Mouse (Mus musculus) limb, embryonic 14.5 days (tissue): Measurements from ENCODE around the gene Tmem151b. TPM values are rescaled to one million over a fixed set of nuclear protein-coding genes. Genes with fewer than 3 reads are reported as not detected.

Source experiments
- ATAC-seq: fragments of 200-750 bp; cut with Nextera tagmentation; 2 replicates; pipeline ENCODE4 v1.8.0; 2017; ENCODE audit warnings: low read depth, moderate number of reproducible peaks, moderate TSS enrichment; ENCODE audit not compliant: low FRiP score
- DNase-seq: peaks from one replicate; pipeline ENCODE4 v3.0.0-alpha.2; 2015; ENCODE audit warnings: low spot score
- H3K27ac ChIP-seq: fragments of 300-500 bp; sonication (generic); replicated peaks from 2 replicates; pipeline ENCODE4 v1.5.1; 2014; ENCODE audit warnings: low read depth, mild to moderate bottlenecking, low read length, moderate library complexity, mixed read lengths
- H3K27me3 ChIP-seq: fragments of 300-500 bp; sonication (generic); 2 replicates; pipeline ENCODE4 v1.6.1; 2014; ENCODE audit warnings: low read length, mixed read lengths; ENCODE audit not compliant: control insufficient read depth, insufficient read depth
- H3K36me3 ChIP-seq: fragments of 300-500 bp; sonication (generic); 2 replicates; pipeline ENCODE4 v1.6.1; 2014; ENCODE audit warnings: mild to moderate bottlenecking, low read length, moderate library complexity, mixed read lengths; ENCODE audit not compliant: control insufficient read depth, insufficient read depth
- H3K4me1 ChIP-seq: fragments of 300-500 bp; sonication (generic); 2 replicates; pipeline ENCODE4 v1.6.1; 2014; ENCODE audit warnings: antibody characterized with exemption, low read length, mixed read lengths; ENCODE audit not compliant: control insufficient read depth, insufficient read depth
- H3K4me2 ChIP-seq: fragments of 300-500 bp; sonication (generic); replicated peaks from 2 replicates; pipeline ENCODE4 v1.6.1; 2014; ENCODE audit warnings: low read depth, mild to moderate bottlenecking, low read length, moderate library complexity; ENCODE audit not compliant: severe bottlenecking
- H3K4me3 ChIP-seq: fragments of 300-500 bp; sonication (generic); replicated peaks from 2 replicates; pipeline ENCODE4 v1.5.1; 2014; ENCODE audit warnings: low read length
- H3K9ac ChIP-seq: fragments of 300-500 bp; sonication (generic); 2 replicates; pipeline ENCODE4 v1.6.1; 2014; ENCODE audit warnings: mild to moderate bottlenecking, low read depth, low read length, moderate library complexity; ENCODE audit not compliant: severe bottlenecking
- H3K9me3 ChIP-seq: fragments of 300-500 bp; sonication (generic); 2 replicates; pipeline ENCODE4 v1.6.1; 2016; ENCODE audit warnings: low read length; ENCODE audit not compliant: control insufficient read depth
- POLR2A ChIP-seq: fragments of 200-500 bp; IDR thresholded peaks from 2 replicates; pipeline ENCODE4 v1.8.0; 2012; ENCODE audit warnings: inconsistent platforms, mild to moderate bottlenecking, moderate library complexity, borderline replicate concordance; ENCODE audit not compliant: insufficient read depth, insufficient read length; ENCODE audit errors: extremely low read depth
- WGBS: fragments of 180-500 bp; shearing (Covaris S2); extraction: QIAGEN DNeasy Blood & Tissue Kit; methylation state at CpG from one replicate; pipeline ENCODE4 v1.1.7; 2014; 5-methylcytosine and 5-hydroxymethylcytosine counted together
- polyA plus RNA-seq, 2 experiments: library from polyadenylated mRNA; depleted of rRNA in 1 of 2; stranded (reverse) in 1 of 2; unstranded in 1 of 2; fragments of >200 nt; fragmentation: Nextera tagmentation in 1 of 2; extraction: Ambion mirVana in 1 of 2; gene quantifications; 2 replicates each; pipeline versions ENCODE4 v1.2.1 to v1.2.3; 2012 to 2014

Tmem151b gene
- polyA plus RNA-seq, 2 experiments = 2.9 to 6.1 TPM

DNA sequence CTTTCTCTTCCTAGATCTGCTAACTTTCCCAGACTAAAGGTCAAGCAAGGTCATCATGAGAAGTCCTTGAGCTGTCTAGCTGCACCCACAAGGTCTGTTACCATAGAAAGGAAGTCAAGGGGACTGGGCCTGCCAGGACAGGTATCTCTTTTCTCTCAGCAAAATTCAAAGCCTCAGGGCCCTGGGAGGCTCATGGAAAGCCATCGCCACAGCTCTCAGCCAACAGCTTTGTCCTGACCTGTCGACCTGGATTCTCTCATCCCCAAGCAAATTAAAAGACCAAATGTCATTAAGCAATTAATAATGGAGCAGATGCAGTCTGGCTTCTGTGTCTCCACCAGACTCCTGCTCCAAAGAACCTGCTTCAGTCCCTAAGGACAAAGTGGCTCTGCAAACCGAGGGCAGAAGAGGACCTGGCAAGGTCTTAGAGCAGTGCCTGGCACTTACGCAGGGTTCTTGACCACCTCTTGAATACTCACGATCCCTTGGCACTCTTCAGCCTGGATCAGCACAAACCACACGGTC lies 43.5 kb downstream of the Tmem151b start:
- H3K9ac ChIP-seq = 0 out of 2 replicates have a peak overlapping the region, but pooled peaks have one; percentile 74
- peaks cover 8% of the 10 kb centered on the region; the same call in 1 of the 2 replicates for H3K4me1 ChIP-seq
- H3K36me3 ChIP-seq = peaks cover 22% of the 10 kb centered on the region
- no peak overlapping the region; the same call in 1 of the 2 replicates for H3K4me3 ChIP-seq
- no peak overlapping the region for H3K4me2 ChIP-seq
- no peaks in the 10 kb centered on the region for H3K27me3 ChIP-seq
- no peak for TF ChIP-seq POLR2A
- no peak overlapping the region for H3K27ac ChIP-seq
- WGBS = 59% methylated on average over 6 of the region's 6 CpGs
- ATAC-seq (no peak), DNase-seq (no peak)
- no peaks in the 10 kb centered on the region for H3K9me3 ChIP-seq

DNA sequence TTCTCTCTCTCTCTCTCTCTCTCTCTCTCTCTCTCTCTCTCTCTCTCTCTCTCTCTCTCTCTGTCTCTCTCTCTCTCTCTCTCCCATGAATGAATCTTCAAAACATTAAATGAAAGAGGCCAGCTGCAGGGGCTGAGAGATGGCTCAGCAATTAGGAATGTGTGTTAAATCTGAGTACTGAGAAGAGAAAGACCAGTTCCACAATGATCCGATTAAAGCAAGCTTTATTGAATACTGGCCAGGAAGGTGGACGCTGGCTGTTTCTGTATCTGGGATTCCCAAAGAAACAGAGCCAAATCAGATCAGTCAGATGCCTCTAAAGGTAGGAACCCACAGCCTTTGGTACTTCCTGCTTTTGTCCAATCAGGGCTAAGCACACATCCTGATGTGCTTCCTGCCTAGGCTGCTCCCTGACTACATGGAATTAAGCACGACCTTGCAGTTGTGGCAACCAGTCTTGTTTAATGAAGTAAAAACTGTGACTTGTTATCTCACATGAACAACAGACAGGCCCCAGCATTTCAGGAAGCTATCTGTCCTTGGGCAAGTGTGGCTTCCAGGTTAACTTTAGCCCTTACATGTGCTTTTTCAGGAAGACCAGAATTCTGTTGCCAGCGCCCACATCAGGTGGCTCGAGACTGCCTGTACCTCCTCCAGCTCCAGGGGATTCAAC lies 46.0 kb downstream of the Tmem151b start:
- no peak for TF ChIP-seq POLR2A
- 57% methylated on average over 5 of the region's 5 CpGs for WGBS
- no peak for ATAC-seq
- DNase-seq = no peak
- Histone ChIP-seq H3K36me3 (peaks cover 2% of the 10 kb centered on the region), H3K27me3 (no peaks in the 10 kb centered on the region), H3K9ac (no peak overlapping the region), H3K4me1 (peaks cover 8% of the 10 kb centered on the region; the same call in 1 of the 2 replicates), H3K4me2 (no peak overlapping the region), H3K4me3 (no peak overlapping the region), H3K27ac (no peak overlapping the region), H3K9me3 (no peaks in the 10 kb centered on the region)

DNA sequence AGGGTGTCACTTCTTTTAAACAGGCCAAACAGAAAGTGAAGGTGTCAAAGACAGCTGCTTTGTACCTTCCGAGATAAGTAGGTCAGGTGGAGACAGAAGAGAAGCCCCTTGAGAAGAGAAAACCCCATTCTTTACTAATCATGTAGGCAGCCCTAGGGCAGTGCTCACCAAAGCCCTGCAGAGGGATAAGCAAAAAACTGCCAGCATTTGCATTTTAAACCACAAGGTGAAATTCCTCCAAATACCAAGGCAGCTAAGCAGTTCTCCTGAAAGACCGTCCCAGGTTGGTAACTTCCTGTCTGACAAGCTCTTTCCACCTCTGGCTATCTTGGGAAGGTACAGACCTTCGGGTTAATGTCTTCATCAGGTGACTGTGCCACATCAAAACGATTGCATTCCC lies 47.2 kb downstream of the Tmem151b start:
- DNase-seq (no peak), ATAC-seq (no peak)
- Histone ChIP-seq H3K36me3 (no peaks in the 10 kb centered on the region), H3K4me3 (no peak overlapping the region), H3K27ac (no peak overlapping the region), H3K4me1 (peaks cover 7% of the 10 kb centered on the region; the same call in 1 of the 2 replicates), H3K9me3 (no peaks in the 10 kb centered on the region), H3K27me3 (no peaks in the 10 kb centered on the region), H3K4me2 (no peak overlapping the region), H3K9ac (no peak overlapping the region)
- TF ChIP-seq POLR2A = no peak
- WGBS = 47% methylated on average over 4 of the region's 4 CpGs

DNA sequence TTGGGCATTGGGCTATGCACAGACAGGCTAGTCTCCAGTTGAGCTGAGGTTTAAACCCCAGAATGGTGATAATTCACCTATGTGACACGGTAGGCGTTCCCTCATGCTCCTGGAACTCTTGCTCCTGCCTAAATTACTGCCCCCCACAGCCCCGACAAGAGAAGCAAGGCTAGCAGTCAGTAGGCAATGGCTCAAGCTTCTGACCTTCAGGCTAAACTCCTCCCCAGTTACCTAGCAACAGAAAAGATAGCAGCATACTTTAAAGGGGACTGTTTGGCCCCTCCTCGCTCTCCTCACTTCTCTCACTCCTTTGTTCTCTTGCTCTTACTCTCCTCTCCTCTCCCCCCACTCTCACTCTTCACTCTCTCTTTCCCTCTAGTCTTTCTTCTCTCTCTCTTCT lies 48.5 kb downstream of the Tmem151b start:
- no peaks in the 10 kb centered on the region for H3K4me1 ChIP-seq
- TF ChIP-seq POLR2A = no peak
- no peak overlapping the region for H3K4me2 ChIP-seq
- H3K9me3 ChIP-seq = no peaks in the 10 kb centered on the region
- WGBS = 25% methylated on average over 4 of the region's 4 CpGs
- no peak overlapping the region for H3K4me3 ChIP-seq
- ATAC-seq (no peak), DNase-seq (no peak)
- no peaks in the 10 kb centered on the region for H3K36me3 ChIP-seq
- no peak overlapping the region for H3K27ac ChIP-seq
- no peak overlapping the region for H3K9ac ChIP-seq
- H3K27me3 ChIP-seq = no peaks in the 10 kb centered on the region

DNA sequence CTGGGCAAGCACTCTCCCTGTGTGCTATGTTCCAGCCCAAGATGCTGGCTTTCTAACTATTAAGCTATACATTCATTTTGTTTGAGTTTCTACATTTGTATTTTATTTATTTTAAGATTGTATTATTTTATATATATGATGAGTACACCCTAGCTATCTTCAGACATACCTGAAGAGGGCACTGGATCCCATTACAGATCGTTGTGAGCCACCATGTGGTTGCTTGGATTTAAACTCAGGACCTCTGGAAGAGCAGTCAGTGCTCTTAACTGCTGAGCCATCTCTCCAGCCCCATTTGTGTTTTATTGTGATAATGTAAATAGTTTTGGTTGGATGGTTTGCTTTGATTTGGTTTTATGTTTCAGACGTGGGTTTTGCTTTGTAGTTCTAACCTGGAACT lies 50.0 kb downstream of the Tmem151b start:
- no peak overlapping the region for H3K4me3 ChIP-seq
- no peak overlapping the region for H3K27ac ChIP-seq
- H3K9ac ChIP-seq = no peak overlapping the region
- no peaks in the 10 kb centered on the region for H3K9me3 ChIP-seq
- WGBS = 29% methylated on average over 2 of the region's 2 CpGs
- H3K27me3 ChIP-seq = no peaks in the 10 kb centered on the region
- ATAC-seq (no peak), DNase-seq (no peak)
- H3K36me3 ChIP-seq = no peaks in the 10 kb centered on the region
- no peak overlapping the region for H3K4me2 ChIP-seq
- H3K4me1 ChIP-seq = no peaks in the 10 kb centered on the region
- no peak for TF ChIP-seq POLR2A
